Mouse (Mus musculus): ENCODE measurements around the gene Fbxo31.

DNA sequence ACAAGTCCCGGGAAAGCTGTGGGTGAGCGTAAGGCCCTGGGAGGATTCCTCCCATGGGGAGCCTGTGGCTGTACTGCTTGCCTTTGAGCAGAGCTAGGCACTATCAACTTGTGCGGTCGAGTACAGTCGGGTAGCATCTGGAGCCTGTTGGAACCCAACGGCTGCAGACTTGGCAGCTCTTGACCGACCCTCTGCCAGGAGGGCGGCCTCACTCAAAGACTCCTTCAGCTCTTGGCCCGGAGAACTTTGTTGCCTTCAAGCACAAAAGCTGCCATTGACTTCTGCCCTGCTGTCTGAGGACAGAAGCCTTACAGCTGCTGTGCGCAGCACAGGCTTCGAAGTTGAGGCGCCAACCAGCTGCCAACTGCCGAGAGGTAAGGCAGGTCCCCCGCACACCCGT lies 49.8 kb downstream of the Fbxo31 start:
- no peak for TF ChIP-seq CTCF (IDR thresholded peaks at IDR 0.05; ENCODE audit: extremely low read depth, insufficient read depth, low read length)
- TF ChIP-seq POLR2A (IDR thresholded peaks at IDR 0.05; ENCODE audit: extremely low read depth, insufficient read depth, low read length), result no peak
